Mouse (Mus musculus) bone marrow macrophage, adult 2 months (primary cell): ENCODE results near the gene Dcp1b. TPM values are rescaled to one million over a fixed set of nuclear protein-coding genes. Genes with fewer than 3 reads are reported as not detected.

Experiments
- H3K27ac ChIP-seq: 2 replicates; pipeline ENCODE4 v1.5.1; 2012; ENCODE audit warnings: low read depth, low read length; ENCODE audit not compliant: insufficient read depth
- H3K4me1 ChIP-seq: 2 replicates; pipeline ENCODE4 v1.6.1; 2012; ENCODE audit warnings: low read length; ENCODE audit not compliant: control insufficient read depth, insufficient read depth
- H3K4me3 ChIP-seq: 2 replicates; pipeline ENCODE4 v1.5.1; 2012; ENCODE audit warnings: mild to moderate bottlenecking, low read length, moderate library complexity; ENCODE audit not compliant: insufficient read depth
- CTCF ChIP-seq: IDR thresholded peaks from 2 replicates; pipeline ENCODE4 v1.5.1; 2012; ENCODE audit warnings: low read depth, mild to moderate bottlenecking, low read length, moderate library complexity
- POLR2A ChIP-seq: IDR thresholded peaks from 2 replicates; pipeline ENCODE4 v1.6.1; 2012; ENCODE audit warnings: mild to moderate bottlenecking, low read depth, low read length, borderline replicate concordance
- polyA plus RNA-seq: library from polyadenylated mRNA; stranded (reverse); fragments of >200 nt; gene quantifications from 2 replicates; pipeline ENCODE4 v1.2.4, GENCODE M21; 2012; ENCODE audit not compliant: missing spikeins, insufficient read depth, insufficient read length

The Dcp1b gene
- polyA plus RNA-seq, 1 experiment, result 13.4 TPM

GRCm38 (mm10) chr6:119227001-119227400 lies 51.9 kb downstream of the Dcp1b start:
- no peak overlapping the region for H3K27ac ChIP-seq
- TF ChIP-seq CTCF, result no peak
- no peak overlapping the region for H3K4me3 ChIP-seq
- no peaks in the 10 kb centered on the region for H3K4me1 ChIP-seq

DNA sequence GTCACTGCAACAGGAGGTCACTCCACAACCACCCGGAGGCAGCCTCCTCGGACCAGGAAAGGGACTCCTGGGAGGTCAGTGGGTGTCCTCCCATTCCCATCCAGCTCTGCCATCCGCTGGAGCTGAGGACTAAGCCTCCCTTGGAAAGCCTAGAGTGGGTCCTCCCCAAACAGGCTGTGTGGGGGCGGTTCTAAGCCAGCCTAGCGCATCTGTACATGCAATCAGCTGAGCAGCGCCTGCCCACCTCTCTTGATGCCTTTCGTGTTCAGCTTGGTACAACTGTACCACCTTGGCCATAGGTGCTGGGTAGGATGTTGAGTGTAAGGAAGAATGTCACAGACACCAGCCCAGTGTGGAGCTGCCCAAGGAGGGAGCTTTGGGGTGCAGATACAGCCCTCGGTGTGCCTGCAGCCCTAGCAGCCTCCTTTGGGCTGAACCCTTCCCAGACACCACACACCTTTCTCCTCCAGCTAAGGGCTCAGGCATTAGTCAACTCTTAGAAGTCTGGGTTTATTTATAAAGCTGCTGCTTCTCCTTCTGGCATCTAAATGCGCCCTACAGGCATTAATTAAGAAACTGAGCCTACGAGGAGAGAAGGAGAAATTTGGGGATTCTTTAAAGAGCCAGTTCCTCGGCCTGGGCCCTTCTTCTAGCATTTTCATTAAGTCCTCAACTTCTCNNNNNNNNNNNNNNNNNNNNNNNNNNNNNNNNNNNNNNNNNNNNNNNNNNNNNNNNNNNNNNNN lies 54.0 kb downstream of the Dcp1b start:
- no peaks in the 10 kb centered on the region for H3K4me1 ChIP-seq
- no peak overlapping the region for H3K4me3 ChIP-seq
- TF ChIP-seq POLR2A, result no peak
- no peak overlapping the region for H3K27ac ChIP-seq

- H3K4me1 ChIP-seq, result no peaks in the 10 kb centered on the region
- no peak overlapping the region for H3K27ac ChIP-seq
- TF ChIP-seq POLR2A (no peak), CTCF (no peak)
- H3K4me3 ChIP-seq, result no peak overlapping the region
These were observed 58.0 kb downstream of the Dcp1b start for GRCm38 (mm10) chr6:119233066-119233465.

DNA sequence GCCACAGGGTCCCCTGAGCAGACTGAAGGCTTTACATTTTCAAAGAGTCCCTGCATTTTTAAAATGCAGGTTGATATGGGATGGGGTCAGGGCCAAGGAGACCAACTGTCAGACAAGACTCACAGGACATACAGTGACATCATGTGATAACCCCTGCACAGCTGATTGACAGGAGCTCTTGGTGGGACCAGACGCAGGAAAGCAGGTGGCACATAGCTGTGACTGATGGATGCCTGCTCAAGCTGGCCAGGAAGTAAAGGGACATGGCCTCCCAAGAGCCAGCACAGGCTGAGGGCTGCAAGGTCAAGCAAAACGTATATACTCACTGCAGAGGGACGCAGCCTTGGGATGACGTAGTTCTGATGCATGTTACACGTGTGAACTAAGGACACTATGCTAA lies 60.4 kb downstream of the Dcp1b start:
- TF ChIP-seq CTCF (no peak), POLR2A (no peak)
- H3K27ac ChIP-seq, result no peak overlapping the region
- no peak overlapping the region for H3K4me3 ChIP-seq
- H3K4me1 ChIP-seq, result no peaks in the 10 kb centered on the region

DNA sequence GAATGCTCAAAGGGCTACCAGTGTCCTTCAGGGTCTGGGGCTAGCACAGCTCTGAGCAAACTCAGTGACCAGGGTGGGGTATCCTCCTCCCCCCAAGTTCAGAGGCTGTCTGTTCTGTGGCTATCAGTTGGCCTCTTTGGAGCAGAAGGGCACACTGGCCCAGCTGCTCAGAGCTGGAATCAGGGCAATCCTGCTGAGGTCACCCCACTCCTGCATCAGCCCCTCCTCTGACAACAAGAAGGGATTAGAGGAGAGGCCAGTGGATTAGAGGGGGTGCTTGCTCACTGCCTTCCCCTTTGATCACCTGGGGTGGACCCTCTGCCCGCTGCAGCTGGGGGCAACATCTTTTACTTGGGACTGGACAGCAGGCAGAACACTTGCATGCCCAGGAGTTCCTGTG lies 61.2 kb downstream of the Dcp1b start, which contains the start of gene Cacna2d4:
Gene Cacna2d4, plus strand, starts transcription at position 286 of the 400 bp plus-strand sequence.
- Histone ChIP-seq H3K4me1 (no peaks in the 10 kb centered on the region), H3K4me3 (no peak within 1 kb of the TSS), H3K27ac (no peak within 1 kb of the TSS)
- TF ChIP-seq CTCF (no peak), POLR2A (no peak)

GRCm38 (mm10) chr6:119237427-119237989 lies 62.5 kb downstream of the Dcp1b start:
- TF ChIP-seq CTCF (no peak), POLR2A (no peak)
- no peak overlapping the region for H3K4me3 ChIP-seq
- H3K4me1 ChIP-seq, result no peaks in the 10 kb centered on the region
- H3K27ac ChIP-seq, result no peak overlapping the region

DNA sequence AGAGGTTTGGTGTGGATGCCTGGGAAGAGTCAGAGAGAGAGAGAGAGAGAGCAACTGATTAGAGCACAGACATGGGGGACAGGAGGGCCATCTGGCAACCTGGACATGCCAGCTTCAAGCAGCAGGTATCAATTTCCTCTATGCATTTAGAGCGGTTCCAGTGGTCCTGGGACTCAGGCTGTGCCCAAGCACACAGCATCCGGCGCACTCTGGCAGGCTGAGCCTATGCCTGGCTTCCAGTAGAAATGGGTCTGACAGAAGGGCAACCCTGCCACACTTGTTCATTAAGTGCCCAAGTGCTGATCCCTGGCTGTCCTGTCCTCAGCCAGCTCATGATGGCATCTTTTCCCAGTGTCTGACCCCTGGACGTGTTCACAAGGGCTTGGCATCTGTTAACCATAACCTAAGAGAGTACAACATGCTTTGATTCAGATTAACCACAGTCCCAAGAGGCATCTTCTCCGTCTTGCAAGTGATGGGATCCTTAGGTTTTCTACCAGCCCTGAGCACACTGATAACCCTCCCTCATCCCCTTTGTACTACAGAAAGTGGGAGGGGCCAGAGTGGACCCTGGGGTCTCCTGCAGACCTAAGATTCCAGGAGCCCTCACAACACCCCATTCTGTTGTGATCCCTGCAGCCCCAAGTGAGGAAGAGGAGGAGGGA lies 64.4 kb downstream of the Dcp1b start:
- no peak for TF ChIP-seq CTCF
- no peak for TF ChIP-seq POLR2A
- H3K4me1 ChIP-seq, result no peaks in the 10 kb centered on the region
- H3K4me3 ChIP-seq, result no peak overlapping the region
- no peak overlapping the region for H3K27ac ChIP-seq

DNA sequence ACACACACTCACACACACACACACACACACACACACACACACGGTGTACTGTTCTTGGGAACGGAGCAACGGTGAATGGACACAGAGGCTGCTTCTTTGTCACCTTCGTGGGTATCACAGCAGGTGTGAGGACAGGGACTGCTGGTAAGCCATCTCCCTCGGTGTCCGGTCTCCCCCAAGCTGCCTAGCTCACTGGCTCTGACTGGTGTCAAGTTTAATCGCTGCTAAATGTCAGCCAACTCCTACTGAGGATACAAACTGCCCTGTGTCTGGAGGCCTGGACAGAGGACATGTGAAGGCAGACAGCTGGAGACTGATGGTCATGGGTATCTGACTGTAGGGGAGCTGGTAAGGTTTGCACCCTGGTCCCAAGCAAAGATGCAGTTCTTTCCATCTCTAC lies 65.2 kb downstream of the Dcp1b start:
- no peak for TF ChIP-seq CTCF
- TF ChIP-seq POLR2A, result no peak
- Histone ChIP-seq H3K27ac (no peak overlapping the region), H3K4me1 (no peaks in the 10 kb centered on the region), H3K4me3 (no peak overlapping the region)

DNA sequence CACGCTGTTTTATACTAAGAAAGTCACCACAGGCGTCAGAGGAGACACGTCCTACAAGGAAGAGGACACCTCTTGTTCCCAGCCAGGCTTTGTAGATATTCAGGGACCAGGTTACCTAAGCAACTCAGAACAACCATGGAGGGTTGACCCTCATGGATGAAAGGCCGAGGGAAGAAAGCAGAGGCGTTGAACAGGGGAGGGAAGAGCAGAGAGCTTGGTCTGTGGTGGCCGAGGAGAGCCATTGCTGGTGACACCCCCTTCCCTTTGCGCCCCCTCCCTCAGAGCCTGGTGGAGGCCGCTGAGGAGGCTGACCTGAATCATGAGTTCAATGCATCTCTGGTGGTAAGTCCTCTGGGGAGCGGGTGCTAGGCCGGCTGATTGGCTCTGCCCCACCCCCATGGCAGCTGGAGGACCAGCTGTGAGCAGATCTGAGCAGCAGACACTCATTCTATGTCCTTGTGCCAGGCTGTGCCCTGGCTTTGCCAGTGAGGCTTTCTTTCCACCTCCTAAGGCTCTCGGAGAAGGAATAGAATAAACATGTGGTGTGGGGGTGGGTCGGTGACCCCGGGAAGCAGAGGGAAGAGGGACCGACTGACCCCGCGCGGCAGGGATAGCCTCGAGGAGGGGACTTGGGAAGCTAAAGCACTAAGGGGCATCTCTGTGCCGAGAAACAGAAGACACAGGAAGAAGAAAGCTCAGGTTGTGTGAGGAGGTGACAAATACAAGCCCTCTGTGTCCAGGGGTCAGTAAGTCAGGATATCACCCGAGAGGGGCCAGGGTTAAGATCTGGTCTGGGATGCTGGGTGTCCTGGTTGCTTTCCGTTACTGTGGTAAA lies 66.0 kb downstream of the Dcp1b start:
- TF ChIP-seq CTCF, result no peak
- no peak for TF ChIP-seq POLR2A
- Histone ChIP-seq H3K27ac (no peak overlapping the region), H3K4me3 (no peak overlapping the region), H3K4me1 (no peaks in the 10 kb centered on the region)

DNA sequence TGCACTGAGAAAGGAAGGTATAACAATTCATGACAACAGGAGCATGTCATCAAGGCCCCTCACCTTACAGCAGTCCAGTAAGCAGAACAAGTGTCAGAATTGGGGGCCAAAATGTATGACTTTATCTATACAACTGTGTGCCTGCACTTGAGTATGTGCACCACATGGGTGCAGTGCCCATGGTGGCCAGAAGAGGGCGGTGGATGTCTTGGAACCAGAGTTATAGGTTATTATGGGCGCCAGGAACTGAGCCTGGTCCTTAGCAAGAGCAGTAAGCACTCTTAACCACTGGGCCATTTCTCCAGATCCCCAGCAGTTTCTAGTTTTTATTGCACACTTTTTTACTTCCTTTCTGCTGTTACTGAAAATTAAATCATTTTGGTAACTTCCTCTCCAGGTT lies 71.0 kb downstream of the Dcp1b start:
- no peak overlapping the region for H3K27ac ChIP-seq
- no peak overlapping the region for H3K4me3 ChIP-seq
- TF ChIP-seq CTCF (no peak), POLR2A (no peak)
- H3K4me1 ChIP-seq, result no peaks in the 10 kb centered on the region
